Mouse (Mus musculus): Measurements from ENCODE around the gene Hic2. TPM values are rescaled to one million over a fixed set of nuclear protein-coding genes. Genes with fewer than 3 reads are reported as not detected.

The Hic2 gene
- polyA plus RNA-seq, 1 experiment from 2014 or later, result 3.0 TPM

- ATAC-seq (ENCODE audit: insufficient number of reproducible peaks, insufficient read depth, low FRiP score, low read depth), result no peak
- Histone ChIP-seq H3K36me3 (ENCODE audit: control insufficient read depth, insufficient read depth, low read length) (no peaks in the 10 kb centered on the region), H3K4me3 (ENCODE audit: control insufficient read depth in 1 of 2, insufficient read depth in 1 of 2, low read depth in 1 of 2, low read length in 2 of 2) (peak overlapping the region; percentile 88 to 93), H3K4me2 (ENCODE audit: low read length) (peak overlapping the region; percentile 94), H3K27me3 (ENCODE audit: control insufficient read depth, insufficient read depth, low read length) (no peaks in the 10 kb centered on the region), H3K4me1 (ENCODE audit: control insufficient read depth in 2 of 2, insufficient read depth in 2 of 2, low read length in 2 of 2) (peaks cover 34 to 56% of the 10 kb centered on the region in 2 experiments), H3K9ac (ENCODE audit: low read length) (peak overlapping the region; percentile 96), H3K9me3 (ENCODE audit: control insufficient read depth, low read length) (peaks cover under 1% of the 10 kb centered on the region; the same call in 1 of the 2 replicates), H3K27ac (replicated peaks in 1 of 2; ENCODE audit: control insufficient read depth in 1 of 2, insufficient read depth in 1 of 2, low read depth in 2 of 2, low read length in 2 of 2) (peak overlapping the region; percentile 19 to 91; a peak in 3 of 4 replicates)
- WGBS, result 23% methylated on average over 9 of the region's 9 CpGs
Observed at GRCm38 (mm10) chr16:17234916-17235665, 1.7 kb downstream of the Hic2 start.

DNA sequence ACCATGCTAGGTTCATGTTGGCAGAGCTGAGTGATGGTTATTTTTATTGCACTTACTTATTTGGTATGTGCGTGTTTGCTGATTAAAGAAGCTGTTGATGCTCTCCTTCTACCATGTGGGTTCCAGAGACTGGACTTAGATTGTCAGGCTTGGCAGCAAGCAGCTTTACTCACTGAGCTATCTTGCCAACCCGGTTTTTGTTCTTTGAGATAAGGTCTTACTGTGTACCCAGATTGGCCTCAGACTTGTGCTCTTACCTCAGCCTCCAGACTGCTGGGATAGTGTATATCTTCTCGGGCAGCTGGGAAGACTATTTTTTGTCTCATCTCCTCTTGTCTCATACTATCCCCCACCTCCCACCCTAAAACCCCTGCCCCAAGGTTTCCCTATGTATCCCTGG lies 4.3 kb downstream of the Hic2 start:
- no peaks in the 10 kb centered on the region for H3K36me3 ChIP-seq (ENCODE audit: control insufficient read depth, insufficient read depth, low read length)
- 16% methylated on average over 3 of the region's 3 CpGs for WGBS
- H3K4me3 ChIP-seq (ENCODE audit: control insufficient read depth in 1 of 2, insufficient read depth in 1 of 2, low read depth in 1 of 2, low read length in 2 of 2), result no peak overlapping the region
- peaks cover 37 to 64% of the 10 kb centered on the region in 2 experiments for H3K4me1 ChIP-seq (ENCODE audit: control insufficient read depth in 2 of 2, insufficient read depth in 2 of 2, low read length in 2 of 2)
- no peak for ATAC-seq (ENCODE audit: insufficient number of reproducible peaks, insufficient read depth, low FRiP score, low read depth)
- peak overlapping the region in 1 of 2 experiments; percentile 43; a peak in 2 of 4 replicates for H3K27ac ChIP-seq (replicated peaks in 1 of 2; ENCODE audit: control insufficient read depth in 1 of 2, insufficient read depth in 1 of 2, low read depth in 2 of 2, low read length in 2 of 2)
- no peaks in the 10 kb centered on the region for H3K27me3 ChIP-seq (ENCODE audit: control insufficient read depth, insufficient read depth, low read length)
- peak overlapping the region; percentile 26 for H3K4me2 ChIP-seq (ENCODE audit: low read length)
- H3K9me3 ChIP-seq (ENCODE audit: control insufficient read depth, low read length), result no peaks in the 10 kb centered on the region
- H3K9ac ChIP-seq (ENCODE audit: low read length), result no peak overlapping the region

DNA sequence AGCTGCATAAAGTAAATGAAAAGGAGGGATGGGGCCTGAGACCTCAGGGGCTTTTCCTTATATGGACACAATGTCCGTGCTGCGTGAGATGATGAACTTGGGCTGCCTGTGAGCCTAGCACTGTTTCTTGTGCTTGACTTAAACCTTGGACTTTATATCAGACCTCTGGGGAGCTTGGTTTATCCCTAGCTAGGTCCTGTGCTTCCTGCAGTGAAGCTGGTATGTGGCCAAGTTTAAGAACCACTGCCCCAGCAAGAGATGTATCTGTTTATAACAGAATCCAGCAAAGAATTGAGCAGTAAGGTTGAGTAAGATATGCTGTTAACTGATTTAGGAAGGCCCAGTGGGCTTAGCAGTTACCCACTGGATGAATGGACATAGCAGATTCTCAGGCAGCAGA lies 6.0 kb downstream of the Hic2 start:
- peaks cover 39 to 73% of the 10 kb centered on the region in 2 experiments for H3K4me1 ChIP-seq (ENCODE audit: control insufficient read depth in 2 of 2, insufficient read depth in 2 of 2, low read length in 2 of 2)
- no peaks in the 10 kb centered on the region for H3K9me3 ChIP-seq (ENCODE audit: control insufficient read depth, low read length)
- 54% methylated on average over 2 of the region's 2 CpGs for WGBS
- H3K27ac ChIP-seq (replicated peaks in 1 of 2; ENCODE audit: control insufficient read depth in 1 of 2, insufficient read depth in 1 of 2, low read depth in 2 of 2, low read length in 2 of 2), result no peak overlapping the region
- H3K27me3 ChIP-seq (ENCODE audit: control insufficient read depth, insufficient read depth, low read length), result no peaks in the 10 kb centered on the region
- no peak for ATAC-seq (ENCODE audit: insufficient number of reproducible peaks, insufficient read depth, low FRiP score, low read depth)
- H3K4me2 ChIP-seq (ENCODE audit: low read length), result no peak overlapping the region
- no peaks in the 10 kb centered on the region for H3K36me3 ChIP-seq (ENCODE audit: control insufficient read depth, insufficient read depth, low read length)
- H3K9ac ChIP-seq (ENCODE audit: low read length), result no peak overlapping the region
- no peak overlapping the region for H3K4me3 ChIP-seq (ENCODE audit: control insufficient read depth in 1 of 2, insufficient read depth in 1 of 2, low read depth in 1 of 2, low read length in 2 of 2)

GRCm38 (mm10) chr16:17243731-17244130 lies 10.4 kb downstream of the Hic2 start:
- ATAC-seq (ENCODE audit: insufficient number of reproducible peaks, insufficient read depth, low FRiP score, low read depth), result no peak
- Histone ChIP-seq H3K4me1 (ENCODE audit: control insufficient read depth in 2 of 2, insufficient read depth in 2 of 2, low read length in 2 of 2) (peaks cover 23 to 50% of the 10 kb centered on the region in 2 experiments), H3K36me3 (ENCODE audit: control insufficient read depth, insufficient read depth, low read length) (no peaks in the 10 kb centered on the region), H3K9ac (ENCODE audit: low read length) (no peak overlapping the region), H3K4me2 (ENCODE audit: low read length) (no peak overlapping the region), H3K27me3 (ENCODE audit: control insufficient read depth, insufficient read depth, low read length) (no peaks in the 10 kb centered on the region), H3K4me3 (ENCODE audit: control insufficient read depth in 1 of 2, insufficient read depth in 1 of 2, low read depth in 1 of 2, low read length in 2 of 2) (no peak overlapping the region), H3K9me3 (ENCODE audit: control insufficient read depth, low read length) (no peaks in the 10 kb centered on the region), H3K27ac (replicated peaks in 1 of 2; ENCODE audit: control insufficient read depth in 1 of 2, insufficient read depth in 1 of 2, low read depth in 2 of 2, low read length in 2 of 2) (no peak overlapping the region)
- 10% methylated on average over 1 of the region's 1 CpGs for WGBS

- no peaks in the 10 kb centered on the region for H3K27me3 ChIP-seq (ENCODE audit: control insufficient read depth, insufficient read depth, low read length)
- no peaks in the 10 kb centered on the region for H3K9me3 ChIP-seq (ENCODE audit: control insufficient read depth, low read length)
- H3K36me3 ChIP-seq (ENCODE audit: control insufficient read depth, insufficient read depth, low read length), result no peaks in the 10 kb centered on the region
- H3K9ac ChIP-seq (ENCODE audit: low read length), result no peak overlapping the region
- H3K4me3 ChIP-seq (ENCODE audit: control insufficient read depth in 1 of 2, insufficient read depth in 1 of 2, low read depth in 1 of 2, low read length in 2 of 2), result no peak overlapping the region
- no peak for ATAC-seq (ENCODE audit: insufficient number of reproducible peaks, insufficient read depth, low FRiP score, low read depth)
- H3K4me1 ChIP-seq (ENCODE audit: control insufficient read depth in 2 of 2, insufficient read depth in 2 of 2, low read length in 2 of 2), result peaks cover 22 to 49% of the 10 kb centered on the region in 2 experiments
- no peak overlapping the region for H3K27ac ChIP-seq (replicated peaks in 1 of 2; ENCODE audit: control insufficient read depth in 1 of 2, insufficient read depth in 1 of 2, low read depth in 2 of 2, low read length in 2 of 2)
- 83% methylated on average over 1 of the region's 1 CpGs for WGBS
- no peak overlapping the region for H3K4me2 ChIP-seq (ENCODE audit: low read length)
Observed at GRCm38 (mm10) chr16:17244996-17245395, 11.6 kb downstream of the Hic2 start.

- no peaks in the 10 kb centered on the region for H3K27me3 ChIP-seq (ENCODE audit: control insufficient read depth, insufficient read depth, low read length)
- no peaks in the 10 kb centered on the region for H3K9me3 ChIP-seq (ENCODE audit: control insufficient read depth, low read length)
- H3K9ac ChIP-seq (ENCODE audit: low read length), result no peak overlapping the region
- H3K4me2 ChIP-seq (ENCODE audit: low read length), result 0 out of 2 replicates have a peak overlapping the region, but pooled peaks have one; percentile 20
- ATAC-seq (ENCODE audit: insufficient number of reproducible peaks, insufficient read depth, low FRiP score, low read depth), result 0 out of 2 replicates have a peak, but pooled peaks have one; percentile 40
- H3K36me3 ChIP-seq (ENCODE audit: control insufficient read depth, insufficient read depth, low read length), result no peaks in the 10 kb centered on the region
- 33% methylated on average over 4 of the region's 4 CpGs for WGBS
- peak overlapping the region; percentile 71 to 84 for H3K27ac ChIP-seq (replicated peaks in 1 of 2; ENCODE audit: control insufficient read depth in 1 of 2, insufficient read depth in 1 of 2, low read depth in 2 of 2, low read length in 2 of 2)
- no peak overlapping the region for H3K4me3 ChIP-seq (ENCODE audit: control insufficient read depth in 1 of 2, insufficient read depth in 1 of 2, low read depth in 1 of 2, low read length in 2 of 2)
- peaks cover 33 to 57% of the 10 kb centered on the region in 2 experiments for H3K4me1 ChIP-seq (ENCODE audit: control insufficient read depth in 2 of 2, insufficient read depth in 2 of 2, low read length in 2 of 2)
Observed at GRCm38 (mm10) chr16:17247727-17248126, 14.4 kb downstream of the Hic2 start.

GRCm38 (mm10) chr16:17249135-17249534 lies 15.8 kb downstream of the Hic2 start:
- no peak for ATAC-seq (ENCODE audit: insufficient number of reproducible peaks, insufficient read depth, low FRiP score, low read depth)
- Histone ChIP-seq H3K4me1 (ENCODE audit: control insufficient read depth in 2 of 2, insufficient read depth in 2 of 2, low read length in 2 of 2) (peaks cover 39 to 62% of the 10 kb centered on the region in 2 experiments), H3K36me3 (ENCODE audit: control insufficient read depth, insufficient read depth, low read length) (no peaks in the 10 kb centered on the region), H3K9ac (ENCODE audit: low read length) (0 out of 2 replicates have a peak overlapping the region, but pooled peaks have one; percentile 27), H3K9me3 (ENCODE audit: control insufficient read depth, low read length) (no peaks in the 10 kb centered on the region), H3K4me3 (ENCODE audit: control insufficient read depth in 1 of 2, insufficient read depth in 1 of 2, low read depth in 1 of 2, low read length in 2 of 2) (no peak overlapping the region), H3K27me3 (ENCODE audit: control insufficient read depth, insufficient read depth, low read length) (no peaks in the 10 kb centered on the region), H3K27ac (replicated peaks in 1 of 2; ENCODE audit: control insufficient read depth in 1 of 2, insufficient read depth in 1 of 2, low read depth in 2 of 2, low read length in 2 of 2) (no peak overlapping the region), H3K4me2 (ENCODE audit: low read length) (no peak overlapping the region)
- 31% methylated on average over 6 of the region's 6 CpGs for WGBS
